Mouse (Mus musculus) kidney, adult 9 months (tissue): Measurements from ENCODE around the gene Tmem238l.

Experiments
- DNase-seq: peaks from one replicate; pipeline ENCODE4 v3.0.0; 2022

Gene Tmem238l

GRCm38 (mm10) chr11:66956303-66956702 is at the start of gene Tmem238l:
TSS of gene Tmem238l (plus strand) at chr11:66956638.
- no peak for DNase-seq

GRCm38 (mm10) chr11:66911811-66912210 is 44.6 kb upstream of the Tmem238l start, which contains the start of gene Pirt:
TSS of gene Pirt (plus strand) at chr11:66911981.
- no peak for DNase-seq

- no peak for DNase-seq
These were observed 43.6 kb upstream of the Tmem238l start for GRCm38 (mm10) chr11:66912531-66913458.

GRCm38 (mm10) chr11:66914249-66914648 is 42.2 kb upstream of the Tmem238l start:
- peak; percentile 56 for DNase-seq

- DNase-seq = no peak
These were observed 36.4 kb upstream of the Tmem238l start for GRCm38 (mm10) chr11:66920012-66920411.

DNA sequence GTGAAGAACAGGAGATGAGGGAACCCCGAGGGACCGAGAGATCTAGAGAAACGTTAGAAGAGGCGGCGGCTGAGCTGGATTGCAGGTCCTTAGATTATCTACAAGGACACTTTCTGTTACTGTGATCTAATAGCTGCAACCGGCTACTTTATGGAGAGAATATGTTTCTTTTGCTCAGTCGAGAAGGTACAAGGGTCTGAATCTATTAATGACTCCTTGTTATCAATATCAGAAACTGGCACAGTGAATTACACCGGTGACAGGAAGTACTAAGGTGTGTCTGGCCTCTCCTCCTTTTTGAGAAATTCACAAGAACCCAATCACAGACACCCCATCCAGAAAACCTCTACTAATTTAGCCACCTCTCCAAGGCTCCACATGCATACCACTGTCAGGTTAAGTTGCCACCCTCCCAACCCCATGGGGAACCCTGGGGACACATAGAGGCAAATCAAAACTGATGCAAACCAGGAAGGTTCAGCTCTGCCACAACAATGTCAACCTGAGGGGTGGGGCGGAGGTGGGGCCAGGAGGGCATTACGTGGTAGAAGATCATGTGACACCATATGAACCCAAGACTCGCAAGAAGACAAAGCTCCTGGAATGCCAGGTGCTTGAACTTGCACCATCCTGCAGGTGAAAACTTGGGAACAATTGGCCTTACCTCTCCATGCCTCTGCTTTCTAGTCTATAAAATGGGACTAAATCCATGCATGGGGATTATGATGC is 32.2 kb upstream of the Tmem238l start:
- DNase-seq = no peak

DNA sequence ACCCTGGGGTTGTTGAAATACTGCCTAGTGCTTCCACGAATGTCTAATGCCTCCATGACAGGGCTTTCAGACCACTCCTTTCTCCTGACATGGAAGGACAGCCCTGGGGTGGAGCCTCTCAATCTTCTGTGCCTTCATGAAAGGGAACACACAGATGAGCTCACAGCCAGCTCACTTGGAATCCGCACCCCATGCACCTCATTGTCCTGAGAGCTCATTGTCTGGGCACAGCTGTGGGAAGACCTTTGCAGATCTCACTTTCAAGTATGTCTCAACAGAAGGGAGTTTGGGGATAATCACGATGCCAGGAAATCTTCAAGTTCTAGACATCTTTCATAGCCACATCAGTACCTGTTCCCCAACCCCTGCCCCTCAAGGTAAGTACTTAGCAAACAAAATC is 28.1 kb upstream of the Tmem238l start:
- DNase-seq = no peak

- peak; percentile 7 for DNase-seq
These were observed 23.4 kb upstream of the Tmem238l start for GRCm38 (mm10) chr11:66932827-66933599.

- peak; percentile 60 for DNase-seq
These were observed 21.8 kb upstream of the Tmem238l start for GRCm38 (mm10) chr11:66934428-66935173.

GRCm38 (mm10) chr11:66942011-66942410 is 14.4 kb upstream of the Tmem238l start:
- DNase-seq = peak; percentile 29

- no peak for DNase-seq
These were observed 11.1 kb upstream of the Tmem238l start for GRCm38 (mm10) chr11:66945224-66945767.

DNA sequence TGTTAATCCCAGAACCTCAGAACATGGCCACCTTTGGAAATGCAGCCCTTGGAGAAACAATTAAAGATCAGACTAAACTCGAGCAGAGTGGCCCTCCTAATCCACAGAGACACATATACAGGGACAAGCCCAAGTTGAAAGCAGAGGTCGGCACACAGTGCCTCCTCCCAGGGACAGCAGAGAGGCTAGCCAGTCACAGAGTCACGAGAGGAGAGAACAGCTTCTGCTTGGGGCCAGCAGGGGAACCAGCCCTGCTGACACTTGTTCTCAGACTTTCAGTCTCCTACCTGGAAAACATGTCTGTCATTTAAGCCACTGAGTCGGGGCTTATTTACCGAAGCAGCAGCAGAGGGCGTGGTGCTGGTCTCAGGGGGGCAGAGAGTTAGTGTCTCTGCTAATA is 9.9 kb upstream of the Tmem238l start:
- DNase-seq = no peak

- no peak for DNase-seq
These were observed 9.5 kb upstream of the Tmem238l start for GRCm38 (mm10) chr11:66946922-66947321.

DNA sequence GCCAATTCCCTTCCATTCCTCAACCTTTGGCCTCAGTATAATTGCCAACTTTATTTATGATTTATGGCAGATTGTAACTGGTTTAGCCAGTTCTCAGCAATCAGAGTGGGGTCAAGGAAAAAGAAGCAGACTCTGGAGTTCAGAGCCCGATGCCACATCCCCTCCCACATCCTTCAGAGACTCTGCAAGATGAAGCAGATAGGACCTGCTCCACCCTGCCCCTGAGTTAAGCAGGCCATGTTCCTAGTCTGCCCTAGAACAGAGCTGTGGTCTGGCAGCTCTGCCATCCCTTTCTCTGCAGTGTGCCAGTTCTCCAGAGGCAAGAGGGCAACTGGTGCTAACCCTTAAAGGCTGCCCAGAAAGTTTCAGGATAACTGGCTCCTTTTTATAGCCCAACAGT is 4.4 kb downstream of the Tmem238l start:
- DNase-seq = no peak

DNA sequence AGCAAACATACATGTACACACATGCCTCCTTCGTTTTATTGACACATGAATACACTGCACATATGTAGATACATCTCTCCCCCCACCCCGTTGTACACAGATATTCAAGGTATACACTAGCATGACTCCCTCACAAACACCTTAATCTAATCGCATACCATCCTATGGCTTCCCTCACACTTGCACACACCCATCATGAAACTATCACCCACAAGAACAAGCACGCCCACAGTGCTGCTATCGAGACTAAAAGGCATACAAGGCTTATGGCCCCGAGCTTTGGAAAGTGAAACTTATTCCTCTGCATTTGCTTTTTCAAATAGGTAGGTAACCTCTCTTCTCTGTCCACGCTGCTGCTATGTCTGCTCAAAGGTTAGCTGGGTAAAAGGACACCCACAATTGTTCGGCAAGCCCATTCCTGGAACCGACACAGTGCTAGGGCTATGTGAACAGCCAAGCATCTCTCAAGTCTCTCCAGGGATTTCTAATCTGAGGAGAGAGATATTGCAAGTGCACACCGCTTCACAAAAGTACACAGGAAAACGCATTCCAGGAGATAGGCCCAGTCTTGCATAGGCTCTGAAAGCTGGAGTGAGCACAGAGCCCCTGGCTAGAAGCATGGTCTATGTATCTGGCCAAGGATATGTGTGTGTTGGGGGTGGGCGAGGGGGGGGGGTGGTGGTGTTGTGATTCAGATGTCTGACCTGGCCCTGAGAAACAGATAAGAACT is 5.2 kb downstream of the Tmem238l start:
- DNase-seq = no peak

DNA sequence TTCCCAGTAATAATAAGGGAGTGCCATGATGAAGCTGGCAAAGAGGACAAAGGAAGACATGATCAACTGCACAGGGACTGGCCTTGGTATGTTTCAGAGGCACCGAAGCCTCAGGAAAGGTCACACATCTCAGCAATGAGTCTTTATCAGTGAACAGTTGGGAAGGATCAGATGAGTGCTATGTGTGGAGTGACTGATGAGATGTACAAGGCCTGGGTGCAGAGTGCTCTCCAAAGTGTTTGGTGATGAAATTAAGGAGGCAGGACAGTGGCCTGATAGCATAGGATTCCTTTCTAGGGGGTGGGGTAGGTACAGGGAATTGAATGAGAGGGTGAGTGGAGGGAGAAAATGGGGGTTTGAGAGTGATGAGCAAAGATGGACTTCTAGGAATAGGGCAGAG is 7.0 kb downstream of the Tmem238l start:
- no peak for DNase-seq

GRCm38 (mm10) chr11:66966500-66967116 is 10.2 kb downstream of the Tmem238l start:
- no peak for DNase-seq

GRCm38 (mm10) chr11:66968575-66968974 is 12.1 kb downstream of the Tmem238l start:
- DNase-seq = no peak

GRCm38 (mm10) chr11:66973507-66973906 is 17.1 kb downstream of the Tmem238l start:
- DNase-seq = no peak

GRCm38 (mm10) chr11:66975606-66976330 is 19.3 kb downstream of the Tmem238l start:
- no peak for DNase-seq
